Mouse (Mus musculus): Measurements from ENCODE around the gene Krt18. TPM values are rescaled to one million over a fixed set of nuclear protein-coding genes. Genes with fewer than 3 reads are reported as not detected.

Gene Krt18
- polyA plus RNA-seq, 1 experiment from 2014 or later, result 164 TPM

- Histone ChIP-seq H3K9me3 (ENCODE audit: control insufficient read depth, low read length) (no peaks in the 10 kb centered on the region; the same call in 1 of the 2 replicates), H3K27ac (ENCODE audit: low read depth, low read length) (no peak overlapping the region), H3K4me1 (ENCODE audit: control insufficient read depth, insufficient read depth, low read length) (peaks cover 11% of the 10 kb centered on the region), H3K27me3 (ENCODE audit: control insufficient read depth, insufficient read depth, low read length) (no peaks in the 10 kb centered on the region), H3K36me3 (ENCODE audit: control insufficient read depth, insufficient read depth, low read length) (no peaks in the 10 kb centered on the region), H3K9ac (ENCODE audit: low read depth, low read length) (no peak overlapping the region), H3K4me2 (replicated peaks; ENCODE audit: low read depth, low read length) (no peak overlapping the region), H3K4me3 (ENCODE audit: low read length) (no peak overlapping the region)
- 29% methylated on average over 7 of the region's 7 CpGs for WGBS
- ATAC-seq (ENCODE audit: low FRiP score, low TSS enrichment), result peak; percentile 71
These were observed 10.0 kb upstream of the Krt18 start for GRCm38 (mm10) chr15:102017918-102018463.

- Histone ChIP-seq H3K4me1 (ENCODE audit: control insufficient read depth, insufficient read depth, low read length) (peaks cover 17% of the 10 kb centered on the region; the same call in 1 of the 2 replicates), H3K4me2 (replicated peaks; ENCODE audit: low read depth, low read length) (no peak overlapping the region), H3K27me3 (ENCODE audit: control insufficient read depth, insufficient read depth, low read length) (peaks cover 15% of the 10 kb centered on the region), H3K4me3 (ENCODE audit: low read length) (no peak overlapping the region), H3K36me3 (ENCODE audit: control insufficient read depth, insufficient read depth, low read length) (no peaks in the 10 kb centered on the region), H3K27ac (ENCODE audit: low read depth, low read length) (peak overlapping the region; percentile 55; the same call in 1 of the 2 replicates), H3K9ac (ENCODE audit: low read depth, low read length) (no peak overlapping the region), H3K9me3 (ENCODE audit: control insufficient read depth, low read length) (no peaks in the 10 kb centered on the region; the same call in 1 of the 2 replicates)
- ATAC-seq (ENCODE audit: low FRiP score, low TSS enrichment), result no peak
- WGBS, result 29% methylated on average over 8 of the region's 8 CpGs
These were observed 5.5 kb upstream of the Krt18 start for GRCm38 (mm10) chr15:102022481-102022880.

- no peak overlapping the region for H3K9ac ChIP-seq (ENCODE audit: low read depth, low read length)
- H3K4me1 ChIP-seq (ENCODE audit: control insufficient read depth, insufficient read depth, low read length), result peaks cover 19% of the 10 kb centered on the region; the same call in 1 of the 2 replicates
- no peak overlapping the region for H3K4me3 ChIP-seq (ENCODE audit: low read length)
- WGBS, result 58% methylated on average over 8 of the region's 8 CpGs
- no peak for ATAC-seq (ENCODE audit: low FRiP score, low TSS enrichment)
- no peaks in the 10 kb centered on the region; the same call in 1 of the 2 replicates for H3K9me3 ChIP-seq (ENCODE audit: control insufficient read depth, low read length)
- no peak overlapping the region for H3K4me2 ChIP-seq (replicated peaks; ENCODE audit: low read depth, low read length)
- no peaks in the 10 kb centered on the region for H3K36me3 ChIP-seq (ENCODE audit: control insufficient read depth, insufficient read depth, low read length)
- peak overlapping the region; percentile 84 for H3K27ac ChIP-seq (ENCODE audit: low read depth, low read length)
- H3K27me3 ChIP-seq (ENCODE audit: control insufficient read depth, insufficient read depth, low read length), result peaks cover 20% of the 10 kb centered on the region
These were observed 4.1 kb upstream of the Krt18 start for GRCm38 (mm10) chr15:102023888-102024287.

- Histone ChIP-seq H3K9me3 (ENCODE audit: control insufficient read depth, low read length) (no peaks in the 10 kb centered on the region), H3K36me3 (ENCODE audit: control insufficient read depth, insufficient read depth, low read length) (no peaks in the 10 kb centered on the region), H3K27ac (ENCODE audit: low read depth, low read length) (peak overlapping the region; percentile 84), H3K4me1 (ENCODE audit: control insufficient read depth, insufficient read depth, low read length) (peaks cover 19% of the 10 kb centered on the region; the same call in 1 of the 2 replicates), H3K27me3 (ENCODE audit: control insufficient read depth, insufficient read depth, low read length) (peaks cover 20% of the 10 kb centered on the region), H3K9ac (ENCODE audit: low read depth, low read length) (peak overlapping the region; percentile 50; the same call in 1 of the 2 replicates), H3K4me3 (ENCODE audit: low read length) (peak overlapping the region; percentile 13; the same call in 1 of the 2 replicates), H3K4me2 (replicated peaks; ENCODE audit: low read depth, low read length) (peak overlapping the region; percentile 39)
- peak; percentile 58 for ATAC-seq (ENCODE audit: low FRiP score, low TSS enrichment)
- 5% methylated on average over 22 of the region's 22 CpGs for WGBS
These were observed 2.7 kb upstream of the Krt18 start for GRCm38 (mm10) chr15:102025136-102025872.

DNA sequence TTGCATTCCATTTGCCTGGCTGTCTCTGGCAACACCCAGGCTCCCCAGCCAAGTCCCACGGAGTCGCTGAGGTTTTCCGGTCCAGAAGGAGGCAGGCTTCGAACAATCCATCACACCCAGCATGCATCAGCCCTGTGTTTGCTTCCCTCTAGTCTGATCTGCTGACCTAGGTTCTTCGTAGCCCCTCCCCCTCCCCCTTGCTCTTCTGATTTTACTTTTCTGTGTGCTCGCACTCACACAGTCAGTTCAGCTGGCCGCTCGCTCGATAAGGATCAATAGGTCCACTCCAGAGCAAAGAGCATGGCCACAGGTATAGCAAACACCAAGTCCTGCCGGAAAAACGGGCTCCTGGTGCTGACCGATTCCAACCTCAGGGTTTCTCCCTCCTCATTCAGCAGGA lies 1.6 kb upstream of the Krt18 start:
- Histone ChIP-seq H3K9ac (ENCODE audit: low read depth, low read length) (no peak overlapping the region), H3K36me3 (ENCODE audit: control insufficient read depth, insufficient read depth, low read length) (peaks cover 2% of the 10 kb centered on the region; the same call in 1 of the 2 replicates), H3K4me3 (ENCODE audit: low read length) (no peak overlapping the region), H3K27ac (ENCODE audit: low read depth, low read length) (peak overlapping the region; percentile 84), H3K9me3 (ENCODE audit: control insufficient read depth, low read length) (no peaks in the 10 kb centered on the region), H3K4me1 (ENCODE audit: control insufficient read depth, insufficient read depth, low read length) (peaks cover 19% of the 10 kb centered on the region; the same call in 1 of the 2 replicates), H3K27me3 (ENCODE audit: control insufficient read depth, insufficient read depth, low read length) (peaks cover 20% of the 10 kb centered on the region), H3K4me2 (replicated peaks; ENCODE audit: low read depth, low read length) (0 out of 2 replicates have a peak overlapping the region, but pooled peaks have one; percentile 1)
- 11% methylated on average over 12 of the region's 12 CpGs for WGBS
- ATAC-seq (ENCODE audit: low FRiP score, low TSS enrichment), result no peak

- Histone ChIP-seq H3K27me3 (ENCODE audit: control insufficient read depth, insufficient read depth, low read length) (no peaks in the 10 kb centered on the region; the same call in 1 of the 2 replicates), H3K27ac (ENCODE audit: low read depth, low read length) (no peak overlapping the region), H3K9ac (ENCODE audit: low read depth, low read length) (no peak overlapping the region), H3K4me2 (replicated peaks; ENCODE audit: low read depth, low read length) (no peak overlapping the region), H3K4me1 (ENCODE audit: control insufficient read depth, insufficient read depth, low read length) (no peaks in the 10 kb centered on the region), H3K4me3 (ENCODE audit: low read length) (no peak overlapping the region), H3K36me3 (ENCODE audit: control insufficient read depth, insufficient read depth, low read length) (peaks cover 4% of the 10 kb centered on the region; the same call in 1 of the 2 replicates), H3K9me3 (ENCODE audit: control insufficient read depth, low read length) (no peaks in the 10 kb centered on the region)
- 59% methylated on average over 16 of the region's 16 CpGs for WGBS
- no peak for ATAC-seq (ENCODE audit: low FRiP score, low TSS enrichment)
These were observed 6.4 kb downstream of the Krt18 start for GRCm38 (mm10) chr15:102034121-102035053.

DNA sequence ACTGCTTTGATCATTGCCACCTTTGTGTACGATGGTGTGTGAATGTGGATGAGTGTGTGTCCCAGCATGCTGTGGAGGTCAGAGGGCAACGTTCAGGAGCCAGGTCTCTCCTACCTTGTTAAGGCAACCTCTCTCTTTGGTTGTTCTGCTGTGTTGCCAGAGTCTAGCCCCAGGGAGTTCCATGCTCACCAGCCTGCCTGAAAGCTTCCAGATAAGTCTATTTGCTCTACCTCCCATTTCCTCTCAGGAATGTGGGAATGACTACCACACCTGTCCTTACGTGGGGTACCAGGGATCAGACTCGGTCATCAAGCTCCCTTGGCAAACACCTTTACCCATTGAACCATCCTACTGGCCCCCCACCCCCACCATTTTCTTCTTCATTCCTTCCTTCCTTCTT lies 12.3 kb downstream of the Krt18 start:
- H3K36me3 ChIP-seq (ENCODE audit: control insufficient read depth, insufficient read depth, low read length), result no peaks in the 10 kb centered on the region
- H3K9me3 ChIP-seq (ENCODE audit: control insufficient read depth, low read length), result no peaks in the 10 kb centered on the region
- no peak for ATAC-seq (ENCODE audit: low FRiP score, low TSS enrichment)
- H3K27ac ChIP-seq (ENCODE audit: low read depth, low read length), result no peak overlapping the region
- H3K4me2 ChIP-seq (replicated peaks; ENCODE audit: low read depth, low read length), result no peak overlapping the region
- H3K4me3 ChIP-seq (ENCODE audit: low read length), result no peak overlapping the region
- 66% methylated on average over 4 of the region's 4 CpGs for WGBS
- no peak overlapping the region for H3K9ac ChIP-seq (ENCODE audit: low read depth, low read length)
- no peaks in the 10 kb centered on the region for H3K27me3 ChIP-seq (ENCODE audit: control insufficient read depth, insufficient read depth, low read length)
- H3K4me1 ChIP-seq (ENCODE audit: control insufficient read depth, insufficient read depth, low read length), result no peaks in the 10 kb centered on the region

DNA sequence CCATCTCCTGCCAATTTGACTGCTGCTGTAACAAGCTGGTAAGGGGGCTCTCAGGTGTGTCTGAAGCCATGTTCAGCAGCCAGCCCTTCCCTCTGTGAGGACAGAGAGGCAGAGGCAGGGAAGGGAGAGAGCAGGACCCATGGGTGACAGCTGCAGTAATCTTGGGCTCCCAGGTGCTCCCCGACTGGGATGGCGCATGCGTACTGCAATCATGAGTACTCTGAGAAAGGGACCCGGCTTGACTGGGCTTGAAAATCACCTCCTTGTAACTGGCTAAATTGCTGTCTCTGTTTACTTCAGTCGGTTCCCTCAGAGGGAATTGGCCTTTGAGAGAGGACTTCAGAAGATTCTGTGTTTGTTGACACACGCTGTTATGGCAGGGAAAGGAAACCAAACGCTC lies 14.0 kb downstream of the Krt18 start:
- Histone ChIP-seq H3K9ac (ENCODE audit: low read depth, low read length) (no peak overlapping the region), H3K9me3 (ENCODE audit: control insufficient read depth, low read length) (no peaks in the 10 kb centered on the region), H3K27ac (ENCODE audit: low read depth, low read length) (no peak overlapping the region), H3K4me1 (ENCODE audit: control insufficient read depth, insufficient read depth, low read length) (no peaks in the 10 kb centered on the region), H3K4me3 (ENCODE audit: low read length) (no peak overlapping the region), H3K27me3 (ENCODE audit: control insufficient read depth, insufficient read depth, low read length) (no peaks in the 10 kb centered on the region), H3K36me3 (ENCODE audit: control insufficient read depth, insufficient read depth, low read length) (no peaks in the 10 kb centered on the region), H3K4me2 (replicated peaks; ENCODE audit: low read depth, low read length) (peak overlapping the region; percentile 27)
- WGBS, result 23% methylated on average over 7 of the region's 7 CpGs
- no peak for ATAC-seq (ENCODE audit: low FRiP score, low TSS enrichment)

Data from kidney, embryonic 14.5 days (tissue).